Mouse (Mus musculus) neural tube, embryonic 14.5 days (tissue): ENCODE measurements around the gene Bcl2l13. TPM values are rescaled to one million over a fixed set of nuclear protein-coding genes. Genes with fewer than 3 reads are reported as not detected.

ENCODE experiments used
- ATAC-seq: fragments of 200-750 bp; cut with Nextera tagmentation; 2 replicates; pipeline ENCODE4 v1.8.0; 2017; ENCODE audit warnings: low read depth, mild to moderate bottlenecking, moderate TSS enrichment, moderate library complexity
- H3K27ac ChIP-seq: fragments of 300-500 bp; sonication (generic); 2 replicates; pipeline ENCODE4 v1.5.1; 2014; ENCODE audit warnings: low read depth, mild to moderate bottlenecking, control low read depth, low read length, moderate library complexity, mixed read lengths
- H3K27me3 ChIP-seq: fragments of 300-500 bp; sonication (generic); 2 replicates; pipeline ENCODE4 v1.6.1; 2014; ENCODE audit warnings: low read length; ENCODE audit not compliant: control insufficient read depth, insufficient read depth
- H3K36me3 ChIP-seq: fragments of 300-500 bp; sonication (generic); 2 replicates; pipeline ENCODE4 v1.6.1; 2014; ENCODE audit warnings: low read length, mixed read lengths; ENCODE audit not compliant: control insufficient read depth, insufficient read depth
- H3K4me1 ChIP-seq: fragments of 300-500 bp; sonication (generic); 2 replicates; pipeline ENCODE4 v1.6.1; 2014; ENCODE audit warnings: low read length; ENCODE audit not compliant: control insufficient read depth, insufficient read depth
- H3K4me2 ChIP-seq: fragments of 300-500 bp; sonication (generic); 2 replicates; pipeline ENCODE4 v1.6.1; 2014; ENCODE audit warnings: mild to moderate bottlenecking, low read depth, low read length, control low read depth
- H3K4me3 ChIP-seq: fragments of 300-500 bp; sonication (generic); 2 replicates; pipeline ENCODE4 v1.5.1; 2014; ENCODE audit warnings: low read depth, low read length, control low read depth, mixed read lengths
- H3K9ac ChIP-seq: fragments of 300-500 bp; sonication (generic); replicated peaks from 2 replicates; pipeline ENCODE4 v1.6.1; 2014; ENCODE audit warnings: low read depth, mild to moderate bottlenecking, control low read depth, low read length, mixed read lengths
- H3K9me3 ChIP-seq: fragments of 300-500 bp; sonication (generic); 2 replicates; pipeline ENCODE4 v1.6.1; 2016; ENCODE audit warnings: low read length; ENCODE audit not compliant: control insufficient read depth
- WGBS: fragments of 180-500 bp; shearing (Covaris S2); extraction: QIAGEN DNeasy Blood & Tissue Kit; methylation state at CpG from one replicate; pipeline ENCODE4 v1.1.7; 2014; 5-methylcytosine and 5-hydroxymethylcytosine counted together
- polyA plus RNA-seq: library from polyadenylated mRNA; unstranded; fragments of >200 nt; fragmentation: Nextera tagmentation; extraction: Ambion mirVana; gene quantifications from 2 replicates; pipeline ENCODE4 v1.2.1, GENCODE M21; 2014

Bcl2l13 gene
- polyA plus RNA-seq, 1 experiment from 2014 or later: 22.3 TPM

DNA sequence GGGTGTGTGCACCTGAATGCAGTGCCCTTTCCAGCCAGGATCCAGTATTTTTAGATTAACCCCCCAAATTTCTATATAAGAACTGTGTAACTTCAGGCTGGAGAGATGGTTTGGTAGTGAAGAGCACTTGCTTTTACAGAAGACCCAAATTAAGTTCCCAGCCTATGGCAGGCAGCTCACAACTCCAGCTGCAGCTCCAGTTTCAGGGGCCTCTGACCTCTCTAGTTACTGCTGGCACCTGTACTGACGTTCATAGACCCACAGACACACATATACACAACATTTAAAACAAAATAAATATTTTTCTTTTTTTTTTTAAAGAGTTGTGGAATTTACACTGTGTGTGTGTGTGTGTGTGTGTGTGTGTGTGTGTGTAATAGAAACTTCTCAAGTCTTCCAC is 93.4 kb downstream of the Bcl2l13 start:
- Histone ChIP-seq H3K4me3 (no peak overlapping the region), H3K27ac (no peak overlapping the region), H3K27me3 (no peaks in the 10 kb centered on the region), H3K4me2 (no peak overlapping the region), H3K9ac (no peak overlapping the region), H3K36me3 (peaks cover 25% of the 10 kb centered on the region), H3K4me1 (no peaks in the 10 kb centered on the region), H3K9me3 (no peaks in the 10 kb centered on the region)
- ATAC-seq: no peak
- WGBS: 58% methylated on average over 1 of the region's 1 CpGs

DNA sequence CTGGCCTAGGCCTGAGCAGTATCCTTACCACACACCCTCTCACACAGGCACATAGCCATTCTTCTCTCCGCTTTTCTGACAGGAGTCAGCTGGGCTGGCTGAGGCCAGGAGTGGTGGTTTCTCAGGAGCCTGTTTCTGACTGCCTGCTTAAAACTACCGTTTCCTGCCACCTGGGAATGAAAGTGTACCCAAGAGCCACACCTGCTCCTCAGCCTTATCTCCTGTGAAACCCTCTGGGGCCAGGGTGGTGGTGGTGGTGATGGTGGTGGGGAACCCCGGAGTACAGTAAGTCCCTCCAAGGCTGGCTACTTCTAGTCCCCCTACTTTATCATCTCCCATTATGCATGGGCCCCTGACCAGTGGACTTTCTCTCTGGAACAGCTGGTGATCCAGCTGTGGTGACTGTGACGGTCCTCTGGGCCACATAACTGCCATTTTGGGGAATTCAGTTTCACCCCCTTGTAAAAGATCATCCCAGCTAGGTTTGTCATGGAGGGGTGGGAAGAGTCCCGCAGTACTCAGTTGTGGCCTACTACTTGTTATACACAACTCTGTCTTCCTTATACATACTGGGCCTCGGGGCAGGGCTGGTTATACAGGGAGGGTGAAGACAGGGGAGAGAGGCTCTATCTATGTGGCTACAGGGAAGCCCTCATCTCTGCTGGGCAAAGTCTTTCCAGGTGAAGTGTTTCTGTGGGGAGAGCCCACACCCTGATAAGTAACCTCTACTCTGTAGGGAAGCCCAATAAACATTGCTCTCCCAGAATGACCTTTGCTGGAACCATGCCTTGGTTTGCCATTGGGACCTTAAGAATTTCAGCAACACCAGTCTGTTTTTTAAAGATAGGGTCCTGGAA is 94.7 kb downstream of the Bcl2l13 start:
- Histone ChIP-seq H3K9me3 (no peaks in the 10 kb centered on the region), H3K9ac (no peak overlapping the region), H3K4me2 (no peak overlapping the region), H3K4me1 (no peaks in the 10 kb centered on the region), H3K27ac (no peak overlapping the region), H3K27me3 (no peaks in the 10 kb centered on the region), H3K4me3 (no peak overlapping the region), H3K36me3 (peaks cover 31% of the 10 kb centered on the region)
- ATAC-seq: no peak
- WGBS: 80% methylated on average over 6 of the region's 6 CpGs

DNA sequence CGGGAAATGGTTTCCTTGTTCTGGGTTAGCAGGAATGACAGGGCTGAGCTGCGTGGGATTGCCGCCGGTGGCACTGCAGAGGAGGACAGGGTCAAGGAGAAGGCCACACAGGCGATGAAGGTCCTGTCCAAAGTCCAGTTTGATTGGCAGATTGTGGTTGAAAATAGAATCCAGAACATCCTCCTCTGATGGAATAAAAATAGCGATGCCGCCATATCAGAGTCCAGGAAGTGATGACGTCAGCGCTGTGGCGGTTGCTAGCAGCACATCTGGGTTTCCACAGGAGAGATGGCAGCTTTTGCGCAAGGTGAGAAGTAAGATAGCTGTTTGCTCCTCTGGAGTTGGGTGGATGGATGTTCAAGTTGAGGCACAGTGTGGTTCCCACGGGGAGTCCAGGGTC is 96.6 kb downstream of the Bcl2l13 start:
- 93% methylated on average over 12 of the region's 12 CpGs for WGBS
- Histone ChIP-seq H3K4me3 (no peak overlapping the region), H3K27me3 (no peaks in the 10 kb centered on the region), H3K4me2 (no peak overlapping the region), H3K9ac (no peak overlapping the region), H3K4me1 (no peaks in the 10 kb centered on the region), H3K27ac (no peak overlapping the region), H3K36me3 (peaks cover 31% of the 10 kb centered on the region), H3K9me3 (no peaks in the 10 kb centered on the region)
- ATAC-seq: no peak

DNA sequence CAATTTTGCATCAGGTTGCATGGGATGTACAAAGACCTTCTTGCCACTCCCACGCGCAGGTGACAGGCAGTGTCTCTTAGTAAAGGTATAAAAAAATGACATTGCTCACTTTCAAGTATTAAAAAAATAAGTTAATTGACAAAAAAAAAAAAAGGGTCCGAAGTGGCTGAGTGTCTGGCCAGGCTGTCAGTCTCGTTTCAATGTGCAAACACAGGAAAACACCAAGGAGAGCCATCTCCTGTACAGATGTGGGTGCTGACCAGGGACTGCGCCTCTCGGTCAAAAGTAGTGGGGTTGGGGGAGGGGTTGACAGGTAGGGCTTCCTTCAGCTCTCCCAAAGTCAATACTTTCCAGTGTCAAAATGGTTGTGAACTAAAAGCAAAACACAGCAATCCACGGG is 97.7 kb downstream of the Bcl2l13 start:
- Histone ChIP-seq H3K36me3 (peaks cover 31% of the 10 kb centered on the region), H3K9ac (no peak overlapping the region), H3K4me2 (no peak overlapping the region), H3K9me3 (no peaks in the 10 kb centered on the region), H3K27me3 (no peaks in the 10 kb centered on the region), H3K4me1 (no peaks in the 10 kb centered on the region), H3K4me3 (no peak overlapping the region), H3K27ac (no peak overlapping the region)
- 91% methylated on average over 7 of the region's 7 CpGs for WGBS
- ATAC-seq: no peak

DNA sequence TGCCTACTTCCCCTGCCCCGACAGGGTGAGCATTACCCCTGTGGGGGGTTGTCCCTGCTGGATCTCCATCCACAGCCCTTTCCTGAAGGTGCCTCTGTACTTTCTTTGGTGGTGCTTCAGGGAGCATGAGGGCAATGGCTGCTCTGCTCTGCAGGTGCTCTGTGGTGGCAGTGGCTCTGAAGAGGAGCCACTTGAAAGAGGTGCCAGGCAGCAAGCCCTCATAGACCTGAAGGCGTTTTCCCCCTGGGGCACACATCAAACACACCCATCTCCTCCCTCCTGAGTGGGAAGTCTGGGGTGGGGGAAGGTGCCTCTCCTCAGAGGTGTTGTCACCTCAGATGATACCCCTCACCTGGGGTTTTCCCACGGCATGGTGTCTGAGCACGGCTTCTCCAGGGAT is 98.2 kb downstream of the Bcl2l13 start:
- H3K36me3 ChIP-seq: peaks cover 27% of the 10 kb centered on the region
- WGBS: 85% methylated on average over 4 of the region's 4 CpGs

DNA sequence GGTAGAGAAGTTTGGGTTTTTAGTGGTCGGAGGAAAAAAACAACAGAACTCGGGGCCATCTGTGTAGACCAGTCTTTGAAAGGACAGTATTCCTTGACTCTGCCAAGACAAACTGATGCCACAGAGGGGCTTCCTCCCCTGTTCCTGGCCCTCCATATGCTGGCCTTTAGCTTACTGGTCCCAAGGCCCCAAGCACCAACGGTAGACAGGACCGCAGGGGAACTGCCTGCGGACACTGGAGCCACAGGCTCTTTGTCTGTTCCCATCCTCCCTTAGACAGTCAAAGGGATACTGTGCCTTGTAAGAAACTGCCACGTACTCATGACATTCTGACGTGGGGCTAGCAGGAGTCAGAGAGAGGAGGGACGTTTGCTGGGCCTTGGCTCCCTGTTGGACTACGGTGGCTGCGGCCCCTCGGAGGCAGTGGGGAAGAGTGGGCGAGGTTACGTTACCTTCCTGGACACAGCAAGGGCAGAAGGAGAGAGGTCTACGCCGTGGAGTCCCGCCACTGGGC is 101.1 kb downstream of the Bcl2l13 start:
- H3K27me3 ChIP-seq: no peaks in the 10 kb centered on the region
- peaks cover 25% of the 10 kb centered on the region for H3K36me3 ChIP-seq
- no peak overlapping the region for H3K9ac ChIP-seq
- 90% methylated on average over 16 of the region's 16 CpGs for WGBS
- no peak overlapping the region for H3K4me2 ChIP-seq
- no peak overlapping the region for H3K4me3 ChIP-seq
- no peaks in the 10 kb centered on the region for H3K4me1 ChIP-seq
- no peaks in the 10 kb centered on the region for H3K9me3 ChIP-seq
- no peak for ATAC-seq
- H3K27ac ChIP-seq: no peak overlapping the region

More for the DNA sequence above, 98.2 kb downstream of the Bcl2l13 start:
- Histone ChIP-seq H3K27me3 (no peaks in the 10 kb centered on the region), H3K4me3 (no peak overlapping the region), H3K9ac (no peak overlapping the region), H3K27ac (no peak overlapping the region), H3K4me2 (no peak overlapping the region), H3K9me3 (no peaks in the 10 kb centered on the region), H3K4me1 (no peaks in the 10 kb centered on the region)
- no peak for ATAC-seq

DNA sequence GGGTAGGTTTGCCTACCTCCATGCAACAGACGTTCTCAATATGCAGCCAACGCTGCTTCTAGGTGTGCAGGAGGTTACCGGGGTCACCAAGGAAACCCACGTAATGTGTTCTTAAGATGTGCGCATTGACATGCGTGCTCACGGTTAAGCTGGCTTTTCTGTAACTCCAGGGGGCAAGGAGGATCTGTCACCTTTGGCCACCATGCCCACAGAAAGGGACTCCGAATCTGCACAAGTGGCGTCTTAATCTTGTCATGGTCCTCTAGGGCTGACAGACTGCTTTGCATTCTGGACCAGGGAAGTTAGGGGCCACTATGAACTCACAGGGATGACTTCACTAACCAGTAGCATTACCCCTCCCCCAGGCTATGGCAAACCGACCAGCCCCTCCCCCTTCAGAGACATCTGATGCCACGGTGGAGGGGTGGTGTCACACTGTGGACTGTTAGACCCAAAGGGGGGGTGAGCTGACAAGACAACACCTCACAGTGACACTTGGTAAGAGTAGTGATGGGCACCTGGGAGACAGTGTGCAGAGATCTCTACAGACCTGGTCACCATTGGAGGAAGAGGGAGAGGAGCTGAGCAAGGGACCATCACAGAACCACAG is 102.1 kb downstream of the Bcl2l13 start:
- Histone ChIP-seq H3K4me2 (no peak overlapping the region), H3K4me1 (no peaks in the 10 kb centered on the region), H3K9ac (no peak overlapping the region), H3K9me3 (no peaks in the 10 kb centered on the region), H3K36me3 (peaks cover 17% of the 10 kb centered on the region), H3K27ac (no peak overlapping the region), H3K27me3 (no peaks in the 10 kb centered on the region), H3K4me3 (no peak overlapping the region)
- no peak for ATAC-seq
- WGBS: 85% methylated on average over 11 of the region's 11 CpGs

DNA sequence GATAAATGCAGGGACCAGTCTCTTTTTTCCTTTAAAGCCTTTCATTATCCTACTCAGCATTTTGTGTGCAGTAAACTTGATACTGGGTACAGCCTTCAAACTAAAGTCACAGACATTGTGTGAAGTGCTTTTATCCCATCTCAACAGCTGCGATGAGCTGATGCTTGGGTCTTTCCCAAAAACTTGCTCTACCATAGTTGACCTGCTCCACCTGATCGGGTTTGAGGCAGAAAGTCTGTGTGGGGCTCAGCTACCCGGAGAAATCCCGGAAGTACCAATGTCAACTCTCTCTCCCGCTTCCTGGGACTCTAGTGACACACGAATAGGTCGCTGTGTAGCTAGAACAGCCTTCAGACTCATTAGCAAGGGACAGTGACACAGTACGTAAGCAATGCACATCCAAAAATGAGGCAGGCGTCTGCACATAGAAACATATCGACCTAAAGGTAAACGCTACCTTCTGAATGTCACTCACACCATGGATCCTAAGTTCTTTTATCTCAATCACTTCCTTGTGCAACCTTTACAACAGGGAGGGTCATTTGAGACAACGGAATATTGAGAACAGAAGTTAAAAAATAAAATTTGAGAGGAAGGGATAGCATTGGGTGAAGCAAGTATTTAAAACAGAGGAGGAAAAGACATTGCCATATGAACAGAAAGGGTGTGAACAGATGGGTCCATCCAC is 102.9 kb downstream of the Bcl2l13 start:
- no peaks in the 10 kb centered on the region for H3K4me1 ChIP-seq
- H3K27ac ChIP-seq: no peak overlapping the region
- no peak overlapping the region for H3K4me2 ChIP-seq
- H3K9me3 ChIP-seq: no peaks in the 10 kb centered on the region
- ATAC-seq: no peak
- no peak overlapping the region for H3K4me3 ChIP-seq
- H3K27me3 ChIP-seq: no peaks in the 10 kb centered on the region
- WGBS: 94% methylated on average over 12 of the region's 12 CpGs
- H3K9ac ChIP-seq: no peak overlapping the region
- peaks cover 11% of the 10 kb centered on the region for H3K36me3 ChIP-seq

DNA sequence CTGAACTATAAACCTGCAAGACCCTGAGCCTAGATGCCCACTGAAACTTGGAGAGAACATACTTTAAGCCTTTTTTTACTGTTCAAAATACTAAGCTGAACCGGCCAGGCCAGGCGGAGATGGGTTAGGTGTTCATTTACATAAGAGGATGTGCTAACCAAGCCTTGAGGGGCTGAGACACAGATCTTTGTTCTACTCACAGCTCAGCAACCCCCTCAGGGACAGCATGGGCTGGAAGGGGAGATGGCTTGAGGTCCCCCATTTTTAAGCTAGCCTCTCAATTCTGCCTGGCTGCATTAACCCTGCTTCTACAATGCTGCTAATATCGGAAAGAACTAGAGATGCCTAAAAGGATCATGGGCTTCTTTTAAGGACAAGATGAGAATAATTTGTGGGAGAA is 103.8 kb downstream of the Bcl2l13 start:
- H3K9ac ChIP-seq: no peak overlapping the region
- H3K4me3 ChIP-seq: no peak overlapping the region
- H3K36me3 ChIP-seq: peaks cover 2% of the 10 kb centered on the region
- 80% methylated on average over 3 of the region's 3 CpGs for WGBS
- H3K4me1 ChIP-seq: no peaks in the 10 kb centered on the region
- H3K27me3 ChIP-seq: no peaks in the 10 kb centered on the region
- H3K4me2 ChIP-seq: no peak overlapping the region
- H3K27ac ChIP-seq: no peak overlapping the region
- ATAC-seq: no peak
- H3K9me3 ChIP-seq: no peaks in the 10 kb centered on the region
